Mouse (Mus musculus) cerebellum, adult 18-20 months (tissue): Measurements from ENCODE around the gene Olfr715b.
"Not testable (repeated sequence)": the region's sequence is repeated elsewhere in the genome, so short reads cannot be mapped to it uniquely, and the experiment has no call there.

Experiments
- DNase-seq, 2 experiments: peaks; one replicate each; pipeline ENCODE4 v3.0.0; 2021

The Olfr715b gene

GRCm38 (mm10) chr7:107110269-107110668, at the start of gene Olfr715b:
Gene Olfr715b (minus strand): TSS chr7:107110369.
- DNase-seq = not testable (repeated sequence)

DNA sequence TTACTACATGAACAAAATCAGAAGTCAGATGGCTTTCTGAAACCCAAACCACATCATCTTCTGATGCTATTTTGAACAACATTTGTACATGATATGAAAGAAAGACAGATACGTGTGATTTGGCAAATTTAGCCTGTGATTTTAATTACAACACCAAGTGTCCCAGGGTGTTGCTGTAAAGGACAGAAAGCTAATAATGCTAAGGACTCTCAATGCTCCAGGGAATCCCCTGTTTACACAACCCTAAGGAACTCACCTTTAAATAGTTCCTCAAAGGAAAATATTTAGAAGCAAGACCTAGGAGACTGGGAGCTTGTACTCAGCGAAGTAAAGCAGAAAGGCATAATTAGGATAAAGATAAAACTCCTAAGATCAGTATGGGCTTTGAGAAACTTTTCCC, 27.9 kb upstream of the Olfr715b start, which contains the start of gene Olfr716:
Gene Olfr716 (plus strand): TSS at position 301 of the 400 bp plus-strand sequence.
- DNase-seq = not testable (repeated sequence)

DNA sequence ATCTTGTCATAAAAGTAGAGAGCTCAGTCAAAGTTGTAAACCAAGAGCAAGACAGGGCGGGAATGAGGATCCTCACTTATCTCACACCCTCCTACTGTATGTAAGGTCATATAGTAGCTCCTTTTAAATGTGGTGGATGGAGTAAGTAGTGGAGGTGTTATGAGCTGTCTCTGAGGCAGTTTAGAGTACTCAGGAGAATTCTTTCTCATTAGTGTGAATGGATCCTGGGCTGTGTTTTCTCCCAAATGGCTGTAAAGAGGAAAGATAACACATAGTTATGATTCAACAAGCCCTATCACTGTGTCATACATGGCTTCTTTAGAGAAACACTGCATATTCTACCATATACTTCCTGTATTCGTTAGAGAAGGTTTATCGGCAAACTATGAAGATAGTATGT, 20.8 kb upstream of the Olfr715b start, which contains the start of gene Olfr715:
Gene Olfr715 (minus strand): TSS at position 101 of the 400 bp plus-strand sequence.
- DNase-seq = not testable (repeated sequence)

GRCm38 (mm10) chr7:107092920-107093319, 17.2 kb downstream of the Olfr715b start, which contains the start of gene Olfr17:
Gene Olfr17 (plus strand): TSS chr7:107093220.
- no peak for DNase-seq

GRCm38 (mm10) chr7:107070681-107071080, 39.5 kb downstream of the Olfr715b start, which contains the start of gene Olfr714:
Gene Olfr714 (plus strand): TSS chr7:107070981.
- no peak for DNase-seq
